Mouse (Mus musculus) forebrain, embryonic 14.5 days (tissue): ENCODE results near the gene Atg4d. TPM values are rescaled to one million over a fixed set of nuclear protein-coding genes. Genes with fewer than 3 reads are reported as not detected.
"Not testable (repeated sequence)": the region's sequence is repeated elsewhere in the genome, so short reads cannot be mapped to it uniquely, and the experiment has no call there.

Source experiments
- ATAC-seq: fragments of 200-750 bp; cut with Nextera tagmentation; 2 replicates; pipeline ENCODE4 v1.8.0; 2017; ENCODE audit warnings: mild to moderate bottlenecking, moderate library complexity
- DNase-seq: peaks from one replicate; pipeline ENCODE4 v3.0.0-alpha.2; 2015; ENCODE audit warnings: low spot score
- H3K27ac ChIP-seq: fragments of 300-500 bp; sonication (generic); 2 replicates; pipeline ENCODE4 v1.5.1; 2014; ENCODE audit warnings: low read depth, mild to moderate bottlenecking, control low read depth, low read length, moderate library complexity
- H3K27me3 ChIP-seq: fragments of 300-500 bp; sonication (generic); replicated peaks from 2 replicates; pipeline ENCODE4 v1.6.1; 2014; ENCODE audit warnings: low read length, control low read depth, mixed read lengths; ENCODE audit not compliant: control insufficient read depth, insufficient read depth
- H3K36me3 ChIP-seq: fragments of 300-500 bp; sonication (generic); 2 replicates; pipeline ENCODE4 v1.6.1; 2014; ENCODE audit warnings: low read length, control low read depth; ENCODE audit not compliant: control insufficient read depth, insufficient read depth
- H3K4me1 ChIP-seq: fragments of 300-500 bp; sonication (generic); 2 replicates; pipeline ENCODE4 v1.6.1; 2014; ENCODE audit warnings: antibody characterized with exemption, low read length, control low read depth; ENCODE audit not compliant: control insufficient read depth, insufficient read depth
- H3K4me2 ChIP-seq: fragments of 300-500 bp; sonication (generic); 2 replicates; pipeline ENCODE4 v1.6.1; 2014; ENCODE audit warnings: mild to moderate bottlenecking, control low read depth, low read length
- H3K4me3 ChIP-seq: fragments of 300-500 bp; sonication (generic); 2 replicates; pipeline ENCODE4 v1.5.1; 2014; ENCODE audit warnings: low read depth, low read length, control low read depth
- H3K9ac ChIP-seq: fragments of 300-500 bp; sonication (generic); 2 replicates; pipeline ENCODE4 v1.6.1; 2014; ENCODE audit warnings: mild to moderate bottlenecking, low read length, control low read depth, moderate library complexity
- H3K9me3 ChIP-seq: fragments of 300-500 bp; sonication (generic); replicated peaks from 2 replicates; pipeline ENCODE4 v1.6.1; 2016; ENCODE audit warnings: low read length, control low read depth, mixed read lengths; ENCODE audit not compliant: control insufficient read depth
- WGBS: fragments of 180-500 bp; shearing (Covaris S2); extraction: QIAGEN DNeasy Blood & Tissue Kit; methylation state at CpG from one replicate; pipeline ENCODE4 v1.1.7; 2014; 5-methylcytosine and 5-hydroxymethylcytosine counted together
- polyA plus RNA-seq: library from polyadenylated mRNA; unstranded; fragments of >200 nt; fragmentation: Nextera tagmentation; extraction: Ambion mirVana; gene quantifications from 2 replicates; pipeline ENCODE4 v1.2.1, GENCODE M21; 2014

Atg4d gene
- polyA plus RNA-seq, 1 experiment from 2014 or later: 45.7 TPM

- Histone ChIP-seq H3K36me3 (peaks cover 21% of the 10 kb centered on the region), H3K9ac (peak overlapping the region; percentile 52; the same call in 1 of the 2 replicates), H3K4me1 (peaks cover 24% of the 10 kb centered on the region), H3K27ac (peak overlapping the region; percentile 61; the same call in 1 of the 2 replicates), H3K27me3 (no peaks in the 10 kb centered on the region), H3K4me2 (peak overlapping the region; percentile 66), H3K9me3 (no peaks in the 10 kb centered on the region), H3K4me3 (peak overlapping the region; percentile 76)
- WGBS: 77% methylated on average over 13 of the region's 13 CpGs
- ATAC-seq (no peak), DNase-seq (peak; percentile 19)
These were observed 23.6 kb downstream of the Atg4d start for GRCm38 (mm10) chr9:21288404-21289336.

- Histone ChIP-seq H3K27me3 (no peaks in the 10 kb centered on the region), H3K36me3 (peaks cover 14% of the 10 kb centered on the region), H3K9ac (no peak overlapping the region), H3K4me2 (peak overlapping the region; percentile 66), H3K27ac (no peak overlapping the region), H3K4me3 (no peak overlapping the region), H3K9me3 (no peaks in the 10 kb centered on the region), H3K4me1 (peaks cover 24% of the 10 kb centered on the region)
- ATAC-seq: no peak
- WGBS: 76% methylated on average over 2 of the region's 2 CpGs
- DNase-seq: no peak
These were observed 24.2 kb downstream of the Atg4d start for GRCm38 (mm10) chr9:21289337-21289671.

DNA sequence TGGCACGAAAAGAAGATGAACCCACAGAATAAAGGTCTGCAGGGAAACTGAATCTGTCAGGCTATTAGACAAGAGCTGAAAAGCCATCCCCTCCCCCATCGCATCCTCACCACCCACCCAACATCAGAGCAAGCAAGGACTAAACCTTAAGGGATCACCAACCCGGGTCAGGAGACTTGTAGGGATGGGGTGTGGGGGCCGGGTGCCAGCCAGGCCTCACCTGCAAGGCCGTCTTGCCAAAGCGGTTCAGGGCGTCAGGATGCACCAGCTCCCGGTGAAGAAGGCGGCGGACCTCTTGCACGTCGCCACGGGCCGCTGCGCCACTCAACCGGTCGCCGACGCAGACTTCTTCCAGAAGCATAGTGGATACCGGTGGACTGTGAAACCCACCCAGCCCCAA, 25.5 kb downstream of the Atg4d start:
- Histone ChIP-seq H3K4me3 (peak overlapping the region; percentile 73), H3K4me1 (peaks cover 24% of the 10 kb centered on the region), H3K27ac (peak overlapping the region; percentile 80), H3K36me3 (0 out of 2 replicates have a peak, but pooled peaks cover 2% of the 10 kb centered on the region), H3K9ac (peak overlapping the region; percentile 84), H3K27me3 (no peaks in the 10 kb centered on the region), H3K9me3 (no peaks in the 10 kb centered on the region), H3K4me2 (peak overlapping the region; percentile 59)
- under 1% methylated on average over 20 of the region's 20 CpGs for WGBS
- no peak for ATAC-seq
- DNase-seq: no peak

DNA sequence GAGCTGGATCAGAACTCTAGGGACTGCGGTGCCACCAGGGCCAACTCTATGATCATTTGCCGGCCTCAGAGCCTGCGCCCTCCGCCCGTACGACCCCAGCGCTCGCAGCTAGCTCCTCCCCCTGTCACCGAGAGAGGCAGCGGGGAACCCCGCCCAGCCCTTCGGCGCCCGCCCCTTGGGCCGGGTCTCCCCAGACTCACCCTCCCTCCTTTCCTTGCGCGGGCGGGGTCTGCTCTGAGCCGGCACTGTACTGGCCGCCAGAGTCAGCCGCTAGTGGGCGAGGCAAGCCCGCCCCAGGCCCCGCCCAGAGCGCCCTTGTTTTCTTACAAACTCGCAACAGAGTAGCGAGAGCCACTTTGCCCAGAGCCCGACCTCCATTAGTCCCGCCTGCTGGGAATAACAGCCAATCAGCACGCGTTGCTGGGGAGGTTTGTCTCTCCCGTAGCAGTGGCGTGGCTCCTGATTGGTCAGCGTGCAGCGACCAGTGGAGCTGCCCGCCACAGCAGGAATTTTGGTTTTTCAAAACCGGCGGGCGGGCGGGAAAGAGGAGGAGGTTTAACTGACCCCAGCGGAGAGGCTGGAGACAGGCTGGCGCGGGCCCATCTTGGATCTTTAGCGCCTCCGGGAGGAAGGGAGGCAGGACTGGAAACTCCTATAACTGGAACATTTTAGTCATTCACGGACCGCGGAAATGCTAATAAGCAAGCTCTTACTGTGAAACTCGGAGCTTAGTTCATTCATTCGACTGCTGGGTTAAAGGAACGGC, 26.1 kb downstream of the Atg4d start, which contains the start of gene Cdkn2d:
Cdkn2d (minus strand) TSS at position 386 of the 766 bp plus-strand sequence.
- peak; percentile 95 for ATAC-seq
- Histone ChIP-seq H3K36me3 (no peaks in the 10 kb centered on the region), H3K9me3 (no peaks in the 10 kb centered on the region), H3K4me3 (peak within 1 kb of the TSS; percentile 73), H3K27ac (peak within 1 kb of the TSS; percentile 80), H3K4me1 (peaks cover 24% of the 10 kb centered on the region), H3K9ac (peak within 1 kb of the TSS; percentile 84), H3K4me2 (peak within 1 kb of the TSS; percentile 59), H3K27me3 (no peaks in the 10 kb centered on the region)
- peak; percentile 100 for DNase-seq
- under 1% methylated on average over 48 of the region's 51 CpGs for WGBS

DNA sequence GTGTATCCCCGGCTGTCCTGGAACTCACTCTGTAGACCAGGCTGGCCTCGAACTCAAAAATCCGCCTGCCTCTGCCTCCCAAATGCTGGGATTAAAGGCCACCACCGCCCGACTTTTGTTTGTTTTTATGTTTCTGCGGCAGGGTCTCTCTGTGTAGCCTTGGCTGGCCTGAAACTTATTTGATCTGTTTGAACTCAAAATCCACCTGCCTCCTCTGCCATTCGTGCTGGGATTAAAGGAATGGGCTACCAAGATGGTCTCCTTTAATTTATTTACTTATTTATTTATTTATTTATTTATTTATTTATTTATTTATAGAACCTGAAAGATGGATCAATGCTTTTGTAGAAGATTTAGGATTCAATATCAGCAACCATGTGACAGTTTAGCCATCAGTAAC, 26.8 kb downstream of the Atg4d start:
- H3K4me1 ChIP-seq: peaks cover 19% of the 10 kb centered on the region
- not testable (repeated sequence) for ATAC-seq, DNase-seq, H3K27me3 ChIP-seq, H3K9me3 ChIP-seq, H3K36me3 ChIP-seq
- H3K9ac ChIP-seq: peak overlapping the region; percentile 41
- H3K4me3 ChIP-seq: peak overlapping the region; percentile 73
- H3K27ac ChIP-seq: peak overlapping the region; percentile 58
- WGBS: 8% methylated on average over 7 of the region's 7 CpGs
- H3K4me2 ChIP-seq: peak overlapping the region; percentile 59

- Histone ChIP-seq H3K4me2 (no peak overlapping the region), H3K27me3 (no peaks in the 10 kb centered on the region), H3K36me3 (no peaks in the 10 kb centered on the region), H3K9ac (no peak overlapping the region), H3K27ac (no peak overlapping the region), H3K9me3 (no peaks in the 10 kb centered on the region), H3K4me1 (peaks cover 15% of the 10 kb centered on the region), H3K4me3 (no peak overlapping the region)
- DNase-seq: no peak
- 91% methylated on average over 3 of the region's 3 CpGs for WGBS
- ATAC-seq: no peak
These were observed 27.2 kb downstream of the Atg4d start for GRCm38 (mm10) chr9:21292271-21292670.

DNA sequence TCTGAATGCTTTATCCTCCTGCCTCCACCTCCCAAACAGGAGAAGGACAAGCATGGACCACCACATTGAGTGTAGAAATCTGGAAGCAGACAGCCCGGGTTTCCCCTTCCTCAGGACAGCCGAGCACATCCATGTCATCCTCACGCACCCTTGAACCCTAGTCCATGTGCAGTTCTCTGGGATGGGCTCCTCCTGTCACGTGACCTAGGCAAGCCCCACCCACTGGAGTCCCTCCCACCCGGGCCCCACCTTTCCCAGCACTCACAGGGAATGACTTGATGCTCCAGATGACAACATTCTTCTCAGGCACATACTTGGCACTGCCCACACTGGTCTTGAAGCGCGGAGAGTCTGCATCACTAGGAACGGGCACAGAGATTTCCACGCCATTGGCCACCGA, 33.9 kb downstream of the Atg4d start:
- H3K9ac ChIP-seq: no peak overlapping the region
- 81% methylated on average over 10 of the region's 10 CpGs for WGBS
- no peak overlapping the region for H3K4me3 ChIP-seq
- no peaks in the 10 kb centered on the region for H3K4me1 ChIP-seq
- ATAC-seq (no peak), DNase-seq (no peak)
- no peaks in the 10 kb centered on the region for H3K36me3 ChIP-seq
- no peak overlapping the region for H3K4me2 ChIP-seq
- no peaks in the 10 kb centered on the region for H3K9me3 ChIP-seq
- H3K27ac ChIP-seq: no peak overlapping the region
- H3K27me3 ChIP-seq: no peaks in the 10 kb centered on the region

- Histone ChIP-seq H3K9ac (no peak overlapping the region), H3K4me1 (no peaks in the 10 kb centered on the region), H3K36me3 (no peaks in the 10 kb centered on the region), H3K4me2 (no peak overlapping the region), H3K27me3 (no peaks in the 10 kb centered on the region), H3K9me3 (no peaks in the 10 kb centered on the region), H3K27ac (no peak overlapping the region), H3K4me3 (no peak overlapping the region)
- WGBS: 85% methylated on average over 7 of the region's 7 CpGs
- ATAC-seq (no peak), DNase-seq (no peak)
These were observed 40.0 kb downstream of the Atg4d start for GRCm38 (mm10) chr9:21305065-21305464.
